Comparison of ENCODE assay signal across 27 mouse cellular contexts in genomic region chr1:83756866-83757265, GRCm38 (mm10).
DNase-seq lines count a peak whose midpoint lies in the region; ATAC-seq and TF ChIP-seq lines count a peak whose summit lies in the region.
"Had no signal": no experiment of that assay in that cellular context is flagged by ENCODE, and none has a peak within 500 bp of the region (broad histone marks: within the 10 kb centered on the region; RNA-seq: fewer than 3 reads in every experiment).

No protein-coding gene starts in this region.

- no peaks in the 10 kb centered on the region for H3K27me3 ChIP-seq in hindbrain, embryonic 12.5 days
- H3K27me3 ChIP-seq in hindbrain, embryonic 10.5 days (ENCODE audit: insufficient read depth, poor library complexity, severe bottlenecking), result no peaks in the 10 kb centered on the region
- no peaks in the 10 kb centered on the region for H3K27me3 ChIP-seq in lung, postnatal 0 days (replicated peaks; ENCODE audit: insufficient read depth, low read length)
- H3K27me3 ChIP-seq in hindbrain, embryonic 16.5 days (replicated peaks; ENCODE audit: control insufficient read depth, insufficient read depth, low read length), result no peaks in the 10 kb centered on the region
- H3K27me3 ChIP-seq: embryonic facial prominence, embryonic 12.5 days; heart, embryonic 13.5 days; kidney, embryonic 15.5 days; limb, embryonic 12.5 days; liver, embryonic 12.5 days; midbrain, embryonic 15.5 days had no signal

- H3K27ac ChIP-seq in hindbrain, embryonic 12.5 days, result no peak overlapping the region
- no peak overlapping the region for H3K27ac ChIP-seq in hindbrain, embryonic 10.5 days
- H3K27ac ChIP-seq in lung, postnatal 0 days (ENCODE audit: low read length), result no peak overlapping the region
- no peak overlapping the region for H3K27ac ChIP-seq in hindbrain, embryonic 16.5 days (ENCODE audit: low read depth, low read length)
- H3K27ac ChIP-seq: embryonic facial prominence, embryonic 12.5 days; gastrocnemius, adult 2 months; heart, embryonic 13.5 days; kidney, embryonic 15.5 days; limb, embryonic 12.5 days; liver, embryonic 12.5 days; midbrain, embryonic 15.5 days; stomach, postnatal 0 days had no signal

- no peaks in the 10 kb centered on the region for H3K9me3 ChIP-seq in hindbrain, embryonic 12.5 days (replicated peaks)
- H3K9me3 ChIP-seq in hindbrain, embryonic 10.5 days, result no peaks in the 10 kb centered on the region
- no peaks in the 10 kb centered on the region for H3K9me3 ChIP-seq in lung, postnatal 0 days (ENCODE audit: low read length)
- H3K9me3 ChIP-seq in hindbrain, embryonic 16.5 days (ENCODE audit: control insufficient read depth, low read length), result no peaks in the 10 kb centered on the region
- H3K9me3 ChIP-seq: embryonic facial prominence, embryonic 12.5 days; heart, embryonic 13.5 days; kidney, embryonic 15.5 days; limb, embryonic 12.5 days; liver, embryonic 12.5 days; midbrain, embryonic 15.5 days had no signal

- ATAC-seq in hindbrain, embryonic 12.5 days (ENCODE audit: low FRiP score), result peak; percentile 43; the same call in 1 of the 2 replicates
- no peak for ATAC-seq in lung, postnatal 0 days
- ATAC-seq in hindbrain, embryonic 16.5 days, result peak; percentile 58; the same call in 1 of the 2 replicates
- ATAC-seq: liver, embryonic 12.5 days; liver, postnatal 0 days; midbrain, embryonic 15.5 days had no signal

- no peak for TF ChIP-seq EP300 in lung, postnatal 0 days (IDR thresholded peaks at IDR 0.05)

- H3K4me3 ChIP-seq in hindbrain, embryonic 12.5 days, result no peak overlapping the region
- no peak overlapping the region for H3K4me3 ChIP-seq in hindbrain, embryonic 10.5 days
- no peak overlapping the region for H3K4me3 ChIP-seq in lung, postnatal 0 days (ENCODE audit: low read depth, low read length)
- H3K4me3 ChIP-seq in hindbrain, embryonic 16.5 days (ENCODE audit: low read length), result no peak overlapping the region
- H3K4me3 ChIP-seq: embryonic facial prominence, embryonic 12.5 days; gastrocnemius, adult 2 months; heart, embryonic 13.5 days; kidney, embryonic 15.5 days; limb, embryonic 12.5 days; liver, embryonic 12.5 days; midbrain, embryonic 15.5 days had no signal

- 0 out of 2 replicates have a peak, but pooled peaks cover 2% of the 10 kb centered on the region for H3K4me1 ChIP-seq in hindbrain, embryonic 12.5 days
- no peaks in the 10 kb centered on the region; the same call in 1 of the 2 replicates for H3K4me1 ChIP-seq in hindbrain, embryonic 10.5 days (replicated peaks)
- H3K4me1 ChIP-seq in lung, postnatal 0 days (ENCODE audit: insufficient read depth, low read depth, low read length), result no peaks in the 10 kb centered on the region
- H3K4me1 ChIP-seq in hindbrain, embryonic 16.5 days (ENCODE audit: control insufficient read depth, insufficient read depth, low read depth, low read length), result peaks cover 5% of the 10 kb centered on the region; the same call in 1 of the 2 replicates
- H3K4me1 ChIP-seq: embryonic facial prominence, embryonic 12.5 days; heart, embryonic 13.5 days; kidney, embryonic 15.5 days; limb, embryonic 12.5 days; liver, embryonic 12.5 days had no signal

- no peaks in the 10 kb centered on the region for H3K36me3 ChIP-seq in hindbrain, embryonic 12.5 days
- H3K36me3 ChIP-seq in hindbrain, embryonic 10.5 days, result no peaks in the 10 kb centered on the region
- H3K36me3 ChIP-seq in lung, postnatal 0 days (ENCODE audit: insufficient read depth, low read length), result no peaks in the 10 kb centered on the region
- no peaks in the 10 kb centered on the region for H3K36me3 ChIP-seq in hindbrain, embryonic 16.5 days (ENCODE audit: control insufficient read depth, insufficient read depth, low read length)
- H3K36me3 ChIP-seq: embryonic facial prominence, embryonic 12.5 days; G1E; heart, embryonic 13.5 days; kidney, embryonic 15.5 days; limb, embryonic 12.5 days; liver, embryonic 12.5 days; midbrain, embryonic 15.5 days had no signal

- no peak overlapping the region for H3K4me2 ChIP-seq in hindbrain, embryonic 12.5 days (replicated peaks)
- no peak overlapping the region for H3K4me2 ChIP-seq in lung, postnatal 0 days (replicated peaks; ENCODE audit: low read depth, low read length)
- H3K4me2 ChIP-seq in hindbrain, embryonic 16.5 days (ENCODE audit: low read length), result no peak overlapping the region
- H3K4me2 ChIP-seq: embryonic facial prominence, embryonic 12.5 days; heart, embryonic 13.5 days; kidney, embryonic 15.5 days; limb, embryonic 12.5 days; liver, embryonic 12.5 days; midbrain, embryonic 15.5 days had no signal

- no peak overlapping the region for H3K9ac ChIP-seq in hindbrain, embryonic 12.5 days
- H3K9ac ChIP-seq in lung, postnatal 0 days (replicated peaks; ENCODE audit: low read depth), result no peak overlapping the region
- H3K9ac ChIP-seq in hindbrain, embryonic 16.5 days (ENCODE audit: low read depth, low read length), result no peak overlapping the region
- H3K9ac ChIP-seq: embryonic facial prominence, embryonic 12.5 days; heart, embryonic 13.5 days; kidney, embryonic 15.5 days; limb, embryonic 12.5 days; liver, embryonic 12.5 days; liver, postnatal 0 days; midbrain, embryonic 15.5 days had no signal

- peak; percentile 22 to 49 for DNase-seq in cerebellum, postnatal 10 days
- DNase-seq in cerebellum, postnatal 14 days, result no peak
- no peak for DNase-seq in hindbrain, embryonic 10.5 days (ENCODE audit: low spot score)
- peak; percentile 2 for DNase-seq in lung, postnatal 10 days
- DNase-seq in lung, postnatal 0 days (ENCODE audit: low spot score), result no peak
- DNase-seq in kidney, adult 9 months, result no peak
- DNase-seq: adrenal gland, adult 8-10 months; cerebellum, adult 8-10 months; embryo, embryonic 11 days; gastrocnemius, adult 2 months; heart, postnatal 10 days; kidney, adult 11 months; kidney, postnatal 25 days; liver, postnatal 0 days; right cerebral cortex, postnatal 4 days; thymus, adult 18-20 months; thymus, postnatal 25 days had no signal

- no peak for TF ChIP-seq CTCF in lung, postnatal 0 days (IDR thresholded peaks at IDR 0.05)

Comparison
In these comparisons a context has a peak if more than half of its experiments do, and no peak if none do; other contexts are left out.
1. DNase-seq: peak in cerebellum, postnatal 10 days (2 of 2) and lung, postnatal 10 days (single experiment); none in cerebellum, postnatal 14 days (0 of 2), hindbrain, embryonic 10.5 days (single experiment), lung, postnatal 0 days (single experiment) and kidney, adult 9 months (single experiment).